Mouse (Mus musculus): Measurements from ENCODE around the gene Phactr2. TPM values are rescaled to one million over a fixed set of nuclear protein-coding genes. Genes with fewer than 3 reads are reported as not detected.

The Phactr2 gene
- total and polyA plus RNA-seq, 3 experiments: not detected

- no peaks in the 10 kb centered on the region for H3K36me3 ChIP-seq (ENCODE audit: control insufficient read depth in 1 of 2, insufficient read depth in 2 of 2, low read length in 2 of 2)
- H3K4me3 ChIP-seq (ENCODE audit: control insufficient read depth in 1 of 2, insufficient read depth in 1 of 2, low read depth in 2 of 2, low read length in 2 of 2): no peak overlapping the region
- no peaks in the 10 kb centered on the region; a peak in 1 of 4 replicates for H3K27me3 ChIP-seq (ENCODE audit: control insufficient read depth in 1 of 2, insufficient read depth in 2 of 2, low read length in 2 of 2)
- H3K27ac ChIP-seq (ENCODE audit: control insufficient read depth, low read depth, low read length): no peak overlapping the region
- no peaks in the 10 kb centered on the region for H3K9me3 ChIP-seq (replicated peaks; ENCODE audit: insufficient read depth, low read length)
- H3K9ac ChIP-seq (ENCODE audit: control insufficient read depth, low read depth, low read length, poor library complexity, severe bottlenecking): no peak overlapping the region
- DNase-seq (ENCODE audit: low read depth, low spot score): no peak
- no peaks in the 10 kb centered on the region for H3K79me2 ChIP-seq (ENCODE audit: control insufficient read depth, insufficient read depth, low read length, poor library complexity)
- TF ChIP-seq UBTF (IDR thresholded peaks at IDR 0.05; ENCODE audit: borderline replicate concordance, insufficient read depth, low read depth, low read length) (no peak), MYB (IDR thresholded peaks at IDR 0.05; ENCODE audit: low read depth, low read length) (no peak), SMC3 (IDR thresholded peaks at IDR 0.05; ENCODE audit: low read depth, low read length) (no peak), MAZ (IDR thresholded peaks at IDR 0.05; ENCODE audit: low read depth, low read length) (no peak), SIN3A (IDR thresholded peaks at IDR 0.05; ENCODE audit: low read length) (no peak)
- no peaks in the 10 kb centered on the region for H3K4me1 ChIP-seq (ENCODE audit: control insufficient read depth in 1 of 2, insufficient read depth in 2 of 2, low read length in 2 of 2)
Observed at GRCm38 (mm10) chr10:13225377-13226063, 248.7 kb downstream of the Phactr2 start.

GRCm38 (mm10) chr10:13222135-13222534 lies 252.1 kb downstream of the Phactr2 start:
- Histone ChIP-seq H3K79me2 (ENCODE audit: control insufficient read depth, insufficient read depth, low read length, poor library complexity) (no peaks in the 10 kb centered on the region), H3K27ac (ENCODE audit: control insufficient read depth, low read depth, low read length) (no peak overlapping the region), H3K36me3 (ENCODE audit: control insufficient read depth in 1 of 2, insufficient read depth in 2 of 2, low read length in 2 of 2) (no peaks in the 10 kb centered on the region), H3K4me1 (ENCODE audit: control insufficient read depth in 1 of 2, insufficient read depth in 2 of 2, low read length in 2 of 2) (no peaks in the 10 kb centered on the region), H3K9me3 (replicated peaks; ENCODE audit: insufficient read depth, low read length) (no peaks in the 10 kb centered on the region), H3K4me3 (ENCODE audit: control insufficient read depth in 1 of 2, insufficient read depth in 1 of 2, low read depth in 2 of 2, low read length in 2 of 2) (no peak overlapping the region), H3K27me3 (ENCODE audit: control insufficient read depth in 1 of 2, insufficient read depth in 2 of 2, low read length in 2 of 2) (no peaks in the 10 kb centered on the region), H3K9ac (ENCODE audit: control insufficient read depth, low read depth, low read length, poor library complexity, severe bottlenecking) (no peak overlapping the region)
- DNase-seq (ENCODE audit: low read depth, low spot score): no peak
- TF ChIP-seq E2F4 (IDR thresholded peaks at IDR 0.05; ENCODE audit: borderline replicate concordance, low read depth, low read length): no peak
- no peak for TF ChIP-seq ETS1 (IDR thresholded peaks at IDR 0.05; ENCODE audit: low read depth, low read length)
- no peak for TF ChIP-seq RAD21 (IDR thresholded peaks at IDR 0.05; ENCODE audit: low read depth, low read length)
- TF ChIP-seq TBP (IDR thresholded peaks at IDR 0.05; ENCODE audit: low read depth, low read length): no peak
- TF ChIP-seq BHLHE40 (IDR thresholded peaks at IDR 0.05; ENCODE audit: borderline replicate concordance, low read depth, low read length): no peak
- no peak for TF ChIP-seq UBTF (IDR thresholded peaks at IDR 0.05; ENCODE audit: borderline replicate concordance, insufficient read depth, low read depth, low read length)
- no peak for TF ChIP-seq ZC3H11A (IDR thresholded peaks at IDR 0.05; ENCODE audit: low read depth, low read length)
- no peak for TF ChIP-seq NRF1 (IDR thresholded peaks at IDR 0.05; ENCODE audit: insufficient read depth, low read depth, low read length, poor library complexity, severe bottlenecking)
- no peak for TF ChIP-seq TAL1 (IDR thresholded peaks at IDR 0.05; ENCODE audit: low read length)
- TF ChIP-seq ZNF384 (IDR thresholded peaks at IDR 0.05; ENCODE audit: low read depth, low read length): no peak
- no peak for TF ChIP-seq ELF1 (IDR thresholded peaks at IDR 0.05; ENCODE audit: low read depth, low read length)
- TF ChIP-seq GATA1 (IDR thresholded peaks at IDR 0.05; ENCODE audit: low read depth, low read length): no peak
- TF ChIP-seq USF2 (IDR thresholded peaks at IDR 0.05; ENCODE audit: borderline replicate concordance in 1 of 2, insufficient read depth in 1 of 2, low read depth in 1 of 2, low read length in 2 of 2): no peak
- TF ChIP-seq MAFK (IDR thresholded peaks at IDR 0.05; ENCODE audit: borderline replicate concordance, low read depth, low read length): no peak
- no peak for TF ChIP-seq CTCF (IDR thresholded peaks at IDR 0.05 in 2 of 3, conservative IDR thresholded peaks at IDR 0.05 in 1 of 3; ENCODE audit: control insufficient read depth in 1 of 3, insufficient read depth in 1 of 3, low read depth in 2 of 3, low read length in 3 of 3, poor library complexity in 1 of 3, severe bottlenecking in 1 of 3)
- no peak for TF ChIP-seq ZMIZ1 (IDR thresholded peaks at IDR 0.05; ENCODE audit: low read depth, low read length)
- no peak for TF ChIP-seq TCF12 (IDR thresholded peaks at IDR 0.05; ENCODE audit: low read depth, low read length)
